ENCODE assay signal across 24 mouse cellular contexts in the genomic region with DNA sequence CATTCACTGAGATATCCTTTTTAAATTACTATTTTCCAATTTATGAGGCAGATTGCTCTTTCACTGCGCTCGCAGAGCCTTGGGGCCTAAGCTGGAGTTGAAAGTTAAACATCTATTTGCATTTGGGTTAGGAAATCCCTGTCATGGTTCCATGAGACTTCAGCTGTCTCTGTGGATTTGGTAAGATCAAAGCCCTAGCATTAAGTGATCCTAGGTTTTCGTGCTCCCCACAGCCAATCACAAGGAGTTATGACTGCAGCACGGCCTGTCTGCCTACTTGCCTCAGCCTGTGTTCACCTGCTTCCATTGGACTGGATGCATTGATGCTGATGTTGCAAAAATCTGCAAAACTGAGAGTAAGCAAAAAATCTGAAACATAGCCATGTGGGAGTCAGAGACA.
DNase-seq lines count a peak whose midpoint lies in the region; ATAC-seq and TF ChIP-seq lines count a peak whose summit lies in the region.
"Had no signal": no experiment of that assay in that cellular context is flagged by ENCODE, and none has a peak within 500 bp of the region (broad histone marks: within the 10 kb centered on the region; RNA-seq: fewer than 3 reads in every experiment).

No protein-coding gene starts in this region.

- no peak for TF ChIP-seq RAD21 in CH12.LX (IDR thresholded peaks at IDR 0.05; ENCODE audit: low read depth, low read length)

- no peaks in the 10 kb centered on the region for H3K9me3 ChIP-seq in embryonic facial prominence, embryonic 14.5 days (ENCODE audit: control insufficient read depth, low read length)
- no peaks in the 10 kb centered on the region for H3K9me3 ChIP-seq in embryonic facial prominence, embryonic 10.5 days
- H3K9me3 ChIP-seq in liver, postnatal 0 days (ENCODE audit: low read length): no peaks in the 10 kb centered on the region
- H3K9me3 ChIP-seq in CH12.LX (replicated peaks; ENCODE audit: low read length): no peaks in the 10 kb centered on the region
- H3K9me3 ChIP-seq in midbrain, embryonic 16.5 days (replicated peaks; ENCODE audit: control insufficient read depth, low read length, poor library complexity, severe bottlenecking): no peaks in the 10 kb centered on the region
- H3K9me3 ChIP-seq: embryonic facial prominence, embryonic 13.5 days; forebrain, embryonic 13.5 days; heart, embryonic 15.5 days had no signal

- H3K4me3 ChIP-seq in embryonic facial prominence, embryonic 14.5 days (ENCODE audit: low read depth, low read length): no peak overlapping the region
- no peak overlapping the region for H3K4me3 ChIP-seq in embryonic facial prominence, embryonic 10.5 days
- H3K4me3 ChIP-seq in liver, adult 2 months (ENCODE audit: insufficient read depth, low read depth, low read length): no peak overlapping the region
- H3K4me3 ChIP-seq in liver, postnatal 0 days (ENCODE audit: low read depth, low read length): no peak overlapping the region
- H3K4me3 ChIP-seq in CH12.LX (replicated peaks in 1 of 3; ENCODE audit: low read depth in 2 of 3, low read length in 2 of 3, poor library complexity in 1 of 3): no peak overlapping the region
- H3K4me3 ChIP-seq in midbrain, embryonic 16.5 days (ENCODE audit: low read depth, low read length): no peak overlapping the region
- H3K4me3 ChIP-seq: embryonic facial prominence, embryonic 13.5 days; forebrain, embryonic 13.5 days; heart, adult 2 months; heart, embryonic 15.5 days had no signal

- H3K36me3 ChIP-seq in embryonic facial prominence, embryonic 14.5 days (ENCODE audit: control insufficient read depth, insufficient read depth, low read length): no peaks in the 10 kb centered on the region
- no peaks in the 10 kb centered on the region for H3K36me3 ChIP-seq in embryonic facial prominence, embryonic 10.5 days (replicated peaks)
- no peaks in the 10 kb centered on the region for H3K36me3 ChIP-seq in liver, adult 2 months (ENCODE audit: control insufficient read depth, insufficient read depth, low read length)
- no peaks in the 10 kb centered on the region for H3K36me3 ChIP-seq in liver, postnatal 0 days (replicated peaks; ENCODE audit: insufficient read depth, low read length)
- no peaks in the 10 kb centered on the region for H3K36me3 ChIP-seq in CH12.LX (replicated peaks in 1 of 2; ENCODE audit: control insufficient read depth in 1 of 2, insufficient read depth in 1 of 2, low read length in 1 of 2)
- H3K36me3 ChIP-seq in midbrain, embryonic 16.5 days (ENCODE audit: control insufficient read depth, insufficient read depth, low read length): no peaks in the 10 kb centered on the region
- H3K36me3 ChIP-seq: embryonic facial prominence, embryonic 13.5 days; heart, embryonic 15.5 days had no signal

- TF ChIP-seq POLR2A in liver, adult 2 months (IDR thresholded peaks at IDR 0.05; ENCODE audit: extremely low read depth, insufficient read depth, low read length): no peak
- TF ChIP-seq POLR2A in CH12.LX (IDR thresholded peaks at IDR 0.05; ENCODE audit: low read depth, low read length): no peak

- H3K4me2 ChIP-seq in embryonic facial prominence, embryonic 14.5 days (ENCODE audit: low read depth, low read length): no peak overlapping the region
- no peak overlapping the region for H3K4me2 ChIP-seq in liver, postnatal 0 days (ENCODE audit: low read depth, low read length)
- H3K4me2 ChIP-seq in CH12.LX (ENCODE audit: insufficient read depth, low read depth, poor library complexity, severe bottlenecking): no peak overlapping the region
- no peak overlapping the region for H3K4me2 ChIP-seq in midbrain, embryonic 16.5 days (ENCODE audit: low read length)
- H3K4me2 ChIP-seq: embryonic facial prominence, embryonic 13.5 days; forebrain, embryonic 13.5 days; heart, embryonic 11.5 days; heart, embryonic 15.5 days had no signal

- H3K9ac ChIP-seq in embryonic facial prominence, embryonic 14.5 days (ENCODE audit: low read depth, low read length): no peak overlapping the region
- no peak overlapping the region for H3K9ac ChIP-seq in liver, adult 2 months (ENCODE audit: low read depth, low read length)
- H3K9ac ChIP-seq in liver, postnatal 0 days (replicated peaks): no peak overlapping the region
- no peak overlapping the region for H3K9ac ChIP-seq in CH12.LX (ENCODE audit: insufficient read depth, low read depth)
- H3K9ac ChIP-seq in midbrain, embryonic 16.5 days (ENCODE audit: low read depth, low read length): no peak overlapping the region
- H3K9ac ChIP-seq: embryonic facial prominence, embryonic 13.5 days; forebrain, embryonic 13.5 days; forebrain, postnatal 0 days; heart, embryonic 15.5 days had no signal

- dilution Hi-C loops in CH12.LX (cut with MboI; ENCODE audit: extremely low pct_ligation_motif_present, extremely low pct_unique_long_range_greater_than_20kb, low sequenced_read_pairs): no loop called here

- TF ChIP-seq CTCF in liver, adult 2 months (IDR thresholded peaks at IDR 0.05; ENCODE audit: low read depth, low read length): no peak
- TF ChIP-seq CTCF in liver, postnatal 0 days (IDR thresholded peaks at IDR 0.05; ENCODE audit: low read depth): no peak
- no peak for TF ChIP-seq CTCF in CH12.LX (conservative IDR thresholded peaks at IDR 0.05 in 1 of 2, IDR thresholded peaks at IDR 0.05 in 1 of 2; ENCODE audit: low read depth in 2 of 2, low read length in 2 of 2)

- no peaks in the 10 kb centered on the region for H3K4me1 ChIP-seq in embryonic facial prominence, embryonic 14.5 days (ENCODE audit: control insufficient read depth, insufficient read depth, low read length)
- H3K4me1 ChIP-seq in embryonic facial prominence, embryonic 10.5 days: no peaks in the 10 kb centered on the region
- no peaks in the 10 kb centered on the region; the same call in 1 of the 2 replicates for H3K4me1 ChIP-seq in liver, adult 2 months (ENCODE audit: control insufficient read depth, insufficient read depth, low read length)
- H3K4me1 ChIP-seq in liver, postnatal 0 days (ENCODE audit: insufficient read depth): no peaks in the 10 kb centered on the region
- peaks cover 0 to 11% of the 10 kb centered on the region in 2 experiments; a peak in 2 of 4 replicates for H3K4me1 ChIP-seq in CH12.LX (ENCODE audit: control insufficient read depth in 1 of 2, insufficient read depth in 2 of 2)
- H3K4me1 ChIP-seq in midbrain, embryonic 16.5 days (ENCODE audit: control insufficient read depth, insufficient read depth, low read length): peaks cover 46% of the 10 kb centered on the region
- H3K4me1 ChIP-seq: embryonic facial prominence, embryonic 13.5 days; heart, embryonic 15.5 days had no signal

- in situ Hi-C loops in CH12.LX (cut with MboI; ENCODE audit: low pct_ligation_motif_present, low pct_unique_long_range_greater_than_20kb, low sequenced_read_pairs): no loop called here

- no peak overlapping the region for H3K27ac ChIP-seq in embryonic facial prominence, embryonic 14.5 days (replicated peaks; ENCODE audit: low read depth, low read length)
- H3K27ac ChIP-seq in embryonic facial prominence, embryonic 10.5 days (replicated peaks): no peak overlapping the region
- H3K27ac ChIP-seq in liver, adult 2 months (replicated peaks; ENCODE audit: insufficient read depth, low read depth, low read length): no peak overlapping the region
- H3K27ac ChIP-seq in liver, postnatal 0 days (ENCODE audit: low read depth): no peak overlapping the region
- H3K27ac ChIP-seq in CH12.LX (ENCODE audit: insufficient read depth, low read depth): no peak overlapping the region
- H3K27ac ChIP-seq in midbrain, embryonic 16.5 days (ENCODE audit: low read length): peak overlapping the region; percentile 73
- H3K27ac ChIP-seq: embryonic facial prominence, embryonic 13.5 days; forebrain, embryonic 13.5 days; heart, adult 2 months; heart, embryonic 15.5 days had no signal

- no peaks in the 10 kb centered on the region for H3K27me3 ChIP-seq in embryonic facial prominence, embryonic 14.5 days (replicated peaks; ENCODE audit: control insufficient read depth, insufficient read depth, low read length)
- no peaks in the 10 kb centered on the region for H3K27me3 ChIP-seq in embryonic facial prominence, embryonic 10.5 days (replicated peaks; ENCODE audit: low read depth, poor library complexity, severe bottlenecking)
- no peaks in the 10 kb centered on the region for H3K27me3 ChIP-seq in liver, adult 2 months (ENCODE audit: control insufficient read depth, insufficient read depth, low read length)
- H3K27me3 ChIP-seq in liver, postnatal 0 days (ENCODE audit: insufficient read depth, low read length): no peaks in the 10 kb centered on the region
- H3K27me3 ChIP-seq in CH12.LX (replicated peaks): no peaks in the 10 kb centered on the region
- no peaks in the 10 kb centered on the region for H3K27me3 ChIP-seq in midbrain, embryonic 16.5 days (ENCODE audit: control insufficient read depth, insufficient read depth, low read depth, low read length)
- H3K27me3 ChIP-seq: embryonic facial prominence, embryonic 13.5 days; forebrain, embryonic 13.5 days; heart, embryonic 15.5 days; Patski had no signal

- DNase-seq in embryonic facial prominence, embryonic 14.5 days (ENCODE audit: low spot score): peak; percentile 39
- no peak for DNase-seq in embryonic facial prominence, embryonic 10.5 days (ENCODE audit: low spot score)
- DNase-seq in liver, adult 2 months (ENCODE audit: extremely low read depth, low read depth, low spot score): peak; percentile 69
- DNase-seq in liver, postnatal 0 days: no peak
- DNase-seq in CH12.LX (ENCODE audit: extremely low read depth): no peak
- DNase-seq in left cerebral cortex, adult 8-10 months (ENCODE audit: low spot score in 2 of 2): no peak
- DNase-seq in adrenal gland, adult 2 months: no peak
- DNase-seq: adrenal gland, postnatal 25 days; B cell, adult 2 months; cerebellum, adult 2 months; cerebellum, postnatal 10 days; embryo, embryonic 11 days; forebrain, postnatal 0 days; gastrocnemius, postnatal 14 days; heart, adult 2 months; heart, postnatal 14 days had no signal

- no peak for ATAC-seq in embryonic facial prominence, embryonic 14.5 days (ENCODE audit: low read depth)
- ATAC-seq in liver, postnatal 0 days: no peak
- ATAC-seq in midbrain, embryonic 16.5 days: peak; percentile 50; the same call in 1 of the 2 replicates
- ATAC-seq: activated CD4-positive, CD25-positive, alpha-beta regulatory T cell, adult 4 months; CD4-positive, CD25-positive, alpha-beta regulatory T cell, adult 4 months; forebrain, embryonic 13.5 days; forebrain, postnatal 0 days; Patski had no signal

- 63% methylated on average over 4 of the region's 4 CpGs for WGBS in embryonic facial prominence, embryonic 14.5 days
- 77% methylated on average over 4 of the region's 4 CpGs for WGBS in embryonic facial prominence, embryonic 10.5 days
- 39% methylated on average over 4 of the region's 4 CpGs for WGBS in liver, adult 2 months
- whole genome bisulfite sequencing in liver, postnatal 0 days (ENCODE audit: insufficient replicate concordance): 73% methylated on average over 4 of the region's 4 CpGs
- WGBS in midbrain, embryonic 16.5 days: 30% methylated on average over 4 of the region's 4 CpGs

- H3K79me2 ChIP-seq in liver, adult 2 months (ENCODE audit: control insufficient read depth, insufficient read depth, low read length): no peaks in the 10 kb centered on the region
- H3K79me2 ChIP-seq in CH12.LX (replicated peaks; ENCODE audit: control insufficient read depth, extremely low read depth, insufficient read depth, poor library complexity, severe bottlenecking): no peaks in the 10 kb centered on the region

- TF ChIP-seq EP300 in liver, postnatal 0 days (IDR thresholded peaks at IDR 0.05; ENCODE audit: low read depth): no peak
- TF ChIP-seq EP300 in CH12.LX (IDR thresholded peaks at IDR 0.05; ENCODE audit: low read length): no peak

Comparison
In these comparisons a context has a peak if more than half of its experiments do, and no peak if none do; other contexts are left out.
1. DNase-seq: peak in embryonic facial prominence, embryonic 14.5 days (single experiment) and liver, adult 2 months (single experiment); none in embryonic facial prominence, embryonic 10.5 days (single experiment), liver, postnatal 0 days (single experiment), CH12.LX (single experiment), left cerebral cortex, adult 8-10 months (0 of 2) and adrenal gland, adult 2 months (single experiment).